Mouse (Mus musculus) left cerebral cortex, postnatal 10 days (tissue): Measurements from ENCODE around the gene Spp2. TPM values are rescaled to one million over a fixed set of nuclear protein-coding genes. Genes with fewer than 3 reads are reported as not detected.

Source experiments
- DNase-seq, 2 experiments: peaks; one replicate each; pipeline ENCODE4 v3.0.0; 2021 to 2022; ENCODE audit warnings: low spot score in 2 of 2, mixed read lengths in 1 of 2; ENCODE audit errors: extremely low spot score in 1 of 2
- intact Hi-C: fragments of 180-260 bp; cut with DNase I; formaldehyde crosslinking; loops from one replicate; pipeline ENCODE4 v1.15.1; 2025
- total RNA-seq, 2 experiments: library from RNA; stranded (reverse); gene quantifications; 2 replicates each; pipeline ENCODE4 v1.2.3; 2021

Spp2 gene
- under 1 TPM in 1 of 2 experiments, not detected in 1; 0.56 TPM for total RNA-seq

GRCm38 (mm10) chr1:88406807-88407198 is at the start of gene Spp2:
Spp2 (plus strand) TSS chr1:88406961.
- DNase-seq, result no peak
- intact Hi-C loops, result no loop called here

- DNase-seq, result peak; percentile 65 to 83
- intact Hi-C loops, result loop anchor here (5.0 to 10.0 kb wide), 4 partner anchors 65 to 837 kb away; partner anchors contain the start of gene Arl4c
Measured at GRCm38 (mm10) chr1:88357458-88358090, 49.2 kb upstream of the Spp2 start.

GRCm38 (mm10) chr1:88358102-88358654 is 48.6 kb upstream of the Spp2 start:
- intact Hi-C loops, result loop anchor here (5.0 to 10.0 kb wide), 4 partner anchors 64 to 837 kb away; partner anchors contain the start of gene Arl4c
- DNase-seq, result no peak

- DNase-seq, result no peak
- intact Hi-C loops, result no loop called here
Measured at GRCm38 (mm10) chr1:88361085-88361484, 45.7 kb upstream of the Spp2 start.

GRCm38 (mm10) chr1:88366881-88367644 is 39.7 kb upstream of the Spp2 start:
- no peak for DNase-seq

GRCm38 (mm10) chr1:88378446-88378845 is 28.3 kb upstream of the Spp2 start:
- DNase-seq, result no peak
- intact Hi-C loops, result no loop called here

More at GRCm38 (mm10) chr1:88366881-88367644, 39.7 kb upstream of the Spp2 start:
- intact Hi-C loops, result no loop called here

- intact Hi-C loops, result no loop called here
Measured at GRCm38 (mm10) chr1:88391632-88392031, 15.1 kb upstream of the Spp2 start.

GRCm38 (mm10) chr1:88393321-88393720 is 13.4 kb upstream of the Spp2 start:
- no peak for DNase-seq
- intact Hi-C loops, result no loop called here

More at GRCm38 (mm10) chr1:88391632-88392031, 15.1 kb upstream of the Spp2 start:
- no peak for DNase-seq

- no peak for DNase-seq
- intact Hi-C loops, result no loop called here
Measured at GRCm38 (mm10) chr1:88403378-88403777, 3.4 kb upstream of the Spp2 start.

- intact Hi-C loops, result no loop called here
- DNase-seq, result no peak
Measured at GRCm38 (mm10) chr1:88406078-88406806, 519 bp upstream of the Spp2 start.

GRCm38 (mm10) chr1:88408340-88408739 is 1.6 kb downstream of the Spp2 start:
- no peak for DNase-seq
- intact Hi-C loops, result no loop called here

GRCm38 (mm10) chr1:88412013-88412412 is 5.3 kb downstream of the Spp2 start:
- intact Hi-C loops, result no loop called here
- DNase-seq, result no peak

- intact Hi-C loops, result no loop called here
- no peak for DNase-seq
Measured at GRCm38 (mm10) chr1:88418943-88419342, 12.2 kb downstream of the Spp2 start.

GRCm38 (mm10) chr1:88422045-88422444 is 15.3 kb downstream of the Spp2 start:
- intact Hi-C loops, result loop anchor here (5.0 kb wide), 1 partner anchor 65 kb away; no protein-coding TSS in a partner anchor
- no peak for DNase-seq

- no peak for DNase-seq
- intact Hi-C loops, result loop anchor here (5.0 kb wide), 1 partner anchor 66 kb away; no protein-coding TSS in a partner anchor
Measured at GRCm38 (mm10) chr1:88422846-88423395, 16.2 kb downstream of the Spp2 start.

- peak; percentile 64 to 78 for DNase-seq
- intact Hi-C loops, result loop anchor here (5.0 kb wide), 1 partner anchor 67 kb away; no protein-coding TSS in a partner anchor
Measured at GRCm38 (mm10) chr1:88424602-88425252, 18.0 kb downstream of the Spp2 start.

GRCm38 (mm10) chr1:88427987-88428741 is 21.4 kb downstream of the Spp2 start:
- no peak for DNase-seq
- intact Hi-C loops, result loop anchor here (2.0 kb wide), 1 partner anchor 313 kb away; no protein-coding TSS in a partner anchor
